Mouse (Mus musculus): Measurements from ENCODE around the gene Kcnk10. TPM values are rescaled to one million over a fixed set of nuclear protein-coding genes. Genes with fewer than 3 reads are reported as not detected.

Gene Kcnk10
- total RNA-seq, 2 experiments from 2014 or later, result 13.0 to 13.7 TPM

GRCm38 (mm10) chr12:98524331-98525311 is 53.5 kb downstream of the Kcnk10 start:
- no peak for DNase-seq (ENCODE audit: low spot score in 2 of 2)
- intact Hi-C loops (cut with DNase I), result no loop called here

GRCm38 (mm10) chr12:98521311-98521710 is 56.8 kb downstream of the Kcnk10 start:
- no peak for DNase-seq (ENCODE audit: low spot score in 2 of 2)
- intact Hi-C loops (cut with DNase I), result no loop called here

GRCm38 (mm10) chr12:98520568-98520931 is 57.6 kb downstream of the Kcnk10 start:
- intact Hi-C loops (cut with DNase I), result no loop called here

GRCm38 (mm10) chr12:98519866-98520567 is 58.1 kb downstream of the Kcnk10 start:
- no peak for DNase-seq (ENCODE audit: low spot score in 2 of 2)
- intact Hi-C loops (cut with DNase I), result no loop called here

More at GRCm38 (mm10) chr12:98520568-98520931, 57.6 kb downstream of the Kcnk10 start:
- no peak for DNase-seq (ENCODE audit: low spot score in 2 of 2)

- intact Hi-C loops (cut with DNase I), result no loop called here
- DNase-seq (ENCODE audit: low spot score in 2 of 2), result no peak
Measured at GRCm38 (mm10) chr12:98505601-98506000, 72.5 kb downstream of the Kcnk10 start.

GRCm38 (mm10) chr12:98501528-98502280 is 76.4 kb downstream of the Kcnk10 start:
- no peak for DNase-seq (ENCODE audit: low spot score in 2 of 2)
- intact Hi-C loops (cut with DNase I), result no loop called here

GRCm38 (mm10) chr12:98501045-98501444 is 77.1 kb downstream of the Kcnk10 start:
- DNase-seq (ENCODE audit: low spot score in 2 of 2), result no peak
- intact Hi-C loops (cut with DNase I), result no loop called here

GRCm38 (mm10) chr12:98481460-98481859 is 96.7 kb downstream of the Kcnk10 start:
- intact Hi-C loops (cut with DNase I), result no loop called here
- DNase-seq (ENCODE audit: low spot score in 2 of 2), result no peak

- intact Hi-C loops (cut with DNase I), result no loop called here
- no peak for DNase-seq (ENCODE audit: low spot score in 2 of 2)
Measured at GRCm38 (mm10) chr12:98481048-98481447, 97.1 kb downstream of the Kcnk10 start.

GRCm38 (mm10) chr12:98477673-98478461 is 100.2 kb downstream of the Kcnk10 start:
- intact Hi-C loops (cut with DNase I), result no loop called here
- DNase-seq (ENCODE audit: low spot score in 2 of 2), result no peak

- intact Hi-C loops (cut with DNase I), result no loop called here
- no peak for DNase-seq (ENCODE audit: low spot score in 2 of 2)
Measured at GRCm38 (mm10) chr12:98471232-98471631, 106.9 kb downstream of the Kcnk10 start.

GRCm38 (mm10) chr12:98470097-98470496 is 108.0 kb downstream of the Kcnk10 start:
- intact Hi-C loops (cut with DNase I), result no loop called here
- DNase-seq (ENCODE audit: low spot score in 2 of 2), result no peak

- no peak for DNase-seq (ENCODE audit: low spot score in 2 of 2)
- intact Hi-C loops (cut with DNase I), result no loop called here
Measured at GRCm38 (mm10) chr12:98467793-98468192, 110.3 kb downstream of the Kcnk10 start.

- intact Hi-C loops (cut with DNase I), result no loop called here
- no peak for DNase-seq (ENCODE audit: low spot score in 2 of 2)
Measured at GRCm38 (mm10) chr12:98459889-98460288, 118.2 kb downstream of the Kcnk10 start.

GRCm38 (mm10) chr12:98458944-98459343 is 119.2 kb downstream of the Kcnk10 start:
- DNase-seq (ENCODE audit: low spot score in 2 of 2), result no peak
- intact Hi-C loops (cut with DNase I), result no loop called here

GRCm38 (mm10) chr12:98458516-98458915 is 119.6 kb downstream of the Kcnk10 start:
- intact Hi-C loops (cut with DNase I), result no loop called here
- peak; percentile 11 to 18 for DNase-seq (ENCODE audit: low spot score in 2 of 2)

- DNase-seq (ENCODE audit: low spot score in 2 of 2), result no peak
- intact Hi-C loops (cut with DNase I), result no loop called here
Measured at GRCm38 (mm10) chr12:98453161-98453560, 124.9 kb downstream of the Kcnk10 start.

GRCm38 (mm10) chr12:98452646-98453045 is 125.5 kb downstream of the Kcnk10 start:
- intact Hi-C loops (cut with DNase I), result no loop called here
- DNase-seq (ENCODE audit: low spot score in 2 of 2), result no peak

GRCm38 (mm10) chr12:98445637-98446036 is 132.5 kb downstream of the Kcnk10 start:
- DNase-seq (ENCODE audit: low spot score in 2 of 2), result no peak
- intact Hi-C loops (cut with DNase I), result no loop called here
